Mouse (Mus musculus) midbrain, embryonic 14.5 days (tissue): ENCODE measurements at regions not wholly inside any gene's neighbourhood (a gene's known extent, or its start where the extent isn't known, plus 50 kb on each side); places are given as distances from the start of the nearest gene placed in this dataset.
A peak's percentile ranks its signal among the peaks of the same experiment; 100 is the strongest.

ENCODE experiments used
- ATAC-seq: fragments of 200-750 bp; cut with Nextera tagmentation; 2 replicates; pipeline ENCODE4 v1.8.0; 2017; ENCODE audit warnings: moderate number of reproducible peaks, moderate library complexity; ENCODE audit not compliant: low FRiP score, low TSS enrichment
- DNase-seq: peaks from one replicate; pipeline ENCODE4 v3.0.0-alpha.2; 2015
- H3K27ac ChIP-seq: fragments of 300-500 bp; sonication (generic); replicated peaks from 2 replicates; pipeline ENCODE4 v1.5.1; 2014; ENCODE audit warnings: mild to moderate bottlenecking, low read depth, low read length, moderate library complexity
- H3K27me3 ChIP-seq: fragments of 300-500 bp; sonication (generic); 2 replicates; pipeline ENCODE4 v1.6.1; 2014; ENCODE audit warnings: low read length, control low read depth, mixed read lengths; ENCODE audit not compliant: control insufficient read depth, insufficient read depth
- H3K36me3 ChIP-seq: fragments of 300-500 bp; sonication (generic); 2 replicates; pipeline ENCODE4 v1.6.1; 2014; ENCODE audit warnings: low read length, control low read depth; ENCODE audit not compliant: control insufficient read depth, insufficient read depth
- H3K4me1 ChIP-seq: fragments of 300-500 bp; sonication (generic); 2 replicates; pipeline ENCODE4 v1.6.1; 2014; ENCODE audit warnings: mild to moderate bottlenecking, antibody characterized with exemption, low read length, control low read depth; ENCODE audit not compliant: control insufficient read depth, insufficient read depth
- H3K4me2 ChIP-seq: fragments of 300-500 bp; sonication (generic); 2 replicates; pipeline ENCODE4 v1.6.1; 2014; ENCODE audit warnings: mild to moderate bottlenecking, low read length, moderate library complexity
- H3K4me3 ChIP-seq: fragments of 300-500 bp; sonication (generic); replicated peaks from 2 replicates; pipeline ENCODE4 v1.5.1; 2014; ENCODE audit warnings: low read depth, low read length
- H3K9ac ChIP-seq: fragments of 300-500 bp; sonication (generic); replicated peaks from 2 replicates; pipeline ENCODE4 v1.6.1; 2014; ENCODE audit warnings: mild to moderate bottlenecking, low read length, moderate library complexity
- H3K9me3 ChIP-seq: fragments of 300-500 bp; sonication (generic); 2 replicates; pipeline ENCODE4 v1.6.1; 2016; ENCODE audit warnings: low read length, control low read depth, mixed read lengths; ENCODE audit not compliant: control insufficient read depth
- WGBS: fragments of 180-500 bp; shearing (Covaris S2); extraction: QIAGEN DNeasy Blood & Tissue Kit; methylation state at CpG from one replicate; pipeline ENCODE4 v1.1.7; 2014; 5-methylcytosine and 5-hydroxymethylcytosine counted together

- no peaks in the 10 kb centered on the region for H3K9me3 ChIP-seq
- no peak for ATAC-seq
- no peak overlapping the region for H3K4me2 ChIP-seq
- no peaks in the 10 kb centered on the region for H3K4me1 ChIP-seq
- H3K4me3 ChIP-seq: no peak overlapping the region
- H3K36me3 ChIP-seq: no peaks in the 10 kb centered on the region
- no peaks in the 10 kb centered on the region for H3K27me3 ChIP-seq
- WGBS: 78% methylated on average over 3 of the region's 3 CpGs
- no peak overlapping the region for H3K27ac ChIP-seq
- DNase-seq: no peak
- H3K9ac ChIP-seq: no peak overlapping the region
Observed at GRCm38 (mm10) chr7:72589241-72589668, 282.8 kb upstream of the Mctp2 start.

GRCm38 (mm10) chr7:72590351-72591115 is 284.1 kb upstream of the Mctp2 start:
- H3K4me3 ChIP-seq: no peak overlapping the region
- no peak overlapping the region for H3K9ac ChIP-seq
- H3K27me3 ChIP-seq: no peaks in the 10 kb centered on the region
- H3K9me3 ChIP-seq: no peaks in the 10 kb centered on the region
- no peaks in the 10 kb centered on the region for H3K4me1 ChIP-seq
- ATAC-seq (no peak), DNase-seq (peak; percentile 31)
- H3K4me2 ChIP-seq: no peak overlapping the region
- H3K27ac ChIP-seq: no peak overlapping the region
- WGBS: 70% methylated on average over 4 of the region's 4 CpGs
- H3K36me3 ChIP-seq: no peaks in the 10 kb centered on the region

GRCm38 (mm10) chr7:72592110-72592509 is 285.7 kb upstream of the Mctp2 start:
- no peak for ATAC-seq
- no peak overlapping the region for H3K4me2 ChIP-seq
- DNase-seq: peak; percentile 32
- H3K4me3 ChIP-seq: no peak overlapping the region
- no peaks in the 10 kb centered on the region for H3K4me1 ChIP-seq
- no peaks in the 10 kb centered on the region for H3K27me3 ChIP-seq
- no peak overlapping the region for H3K9ac ChIP-seq
- H3K27ac ChIP-seq: no peak overlapping the region
- WGBS: 70% methylated on average over 6 of the region's 6 CpGs
- H3K9me3 ChIP-seq: no peaks in the 10 kb centered on the region
- H3K36me3 ChIP-seq: no peaks in the 10 kb centered on the region

- H3K9ac ChIP-seq: no peak overlapping the region
- no peaks in the 10 kb centered on the region for H3K27me3 ChIP-seq
- H3K27ac ChIP-seq: no peak overlapping the region
- ATAC-seq (no peak), DNase-seq (no peak)
- H3K4me2 ChIP-seq: no peak overlapping the region
- no peaks in the 10 kb centered on the region for H3K9me3 ChIP-seq
- H3K4me3 ChIP-seq: no peak overlapping the region
- WGBS: 76% methylated on average over 3 of the region's 3 CpGs
- H3K36me3 ChIP-seq: no peaks in the 10 kb centered on the region
- H3K4me1 ChIP-seq: no peaks in the 10 kb centered on the region
Observed at GRCm38 (mm10) chr7:72592649-72593048, 286.2 kb upstream of the Mctp2 start.

- peak; percentile 34 for DNase-seq
Observed at GRCm38 (mm10) chr7:72593259-72593658, 286.9 kb upstream of the Mctp2 start.

GRCm38 (mm10) chr7:72594741-72595140 is 288.3 kb upstream of the Mctp2 start:
- 95% methylated on average over 1 of the region's 1 CpGs for WGBS
- H3K36me3 ChIP-seq: no peaks in the 10 kb centered on the region
- DNase-seq: no peak

More at GRCm38 (mm10) chr7:72593259-72593658, 286.9 kb upstream of the Mctp2 start:
- no peak for ATAC-seq
- WGBS: 88% methylated on average over 1 of the region's 1 CpGs
- no peak overlapping the region for H3K27ac ChIP-seq
- H3K4me1 ChIP-seq: no peaks in the 10 kb centered on the region
- no peak overlapping the region for H3K9ac ChIP-seq
- H3K36me3 ChIP-seq: no peaks in the 10 kb centered on the region
- no peaks in the 10 kb centered on the region for H3K9me3 ChIP-seq
- no peaks in the 10 kb centered on the region for H3K27me3 ChIP-seq
- no peak overlapping the region for H3K4me2 ChIP-seq
- H3K4me3 ChIP-seq: no peak overlapping the region

GRCm38 (mm10) chr7:72596985-72597384 is 290.6 kb upstream of the Mctp2 start:
- ATAC-seq (no peak), DNase-seq (no peak)
- Histone ChIP-seq H3K4me1 (no peaks in the 10 kb centered on the region), H3K27ac (no peak overlapping the region), H3K9ac (no peak overlapping the region), H3K36me3 (no peaks in the 10 kb centered on the region), H3K27me3 (no peaks in the 10 kb centered on the region), H3K4me3 (no peak overlapping the region), H3K4me2 (no peak overlapping the region), H3K9me3 (no peaks in the 10 kb centered on the region)

More at GRCm38 (mm10) chr7:72594741-72595140, 288.3 kb upstream of the Mctp2 start:
- H3K9ac ChIP-seq: no peak overlapping the region
- ATAC-seq: no peak
- no peaks in the 10 kb centered on the region for H3K27me3 ChIP-seq
- H3K4me2 ChIP-seq: no peak overlapping the region
- no peak overlapping the region for H3K27ac ChIP-seq
- no peaks in the 10 kb centered on the region for H3K4me1 ChIP-seq
- H3K9me3 ChIP-seq: no peaks in the 10 kb centered on the region
- H3K4me3 ChIP-seq: no peak overlapping the region

- DNase-seq (peak; percentile 81), ATAC-seq (peak; percentile 74)
- WGBS: 52% methylated on average over 8 of the region's 8 CpGs
- H3K36me3 ChIP-seq: no peaks in the 10 kb centered on the region
- H3K9me3 ChIP-seq: no peaks in the 10 kb centered on the region
- H3K27me3 ChIP-seq: no peaks in the 10 kb centered on the region
- peak overlapping the region; percentile 56 for H3K27ac ChIP-seq
- no peak overlapping the region for H3K9ac ChIP-seq
- no peak overlapping the region for H3K4me3 ChIP-seq
- no peak overlapping the region for H3K4me2 ChIP-seq
- H3K4me1 ChIP-seq: no peaks in the 10 kb centered on the region
Observed at GRCm38 (mm10) chr7:72601933-72602332, 295.5 kb upstream of the Mctp2 start.

GRCm38 (mm10) chr7:72609791-72610190 is 303.4 kb upstream of the Mctp2 start:
- ATAC-seq: no peak
- Histone ChIP-seq H3K36me3 (no peaks in the 10 kb centered on the region), H3K4me1 (no peaks in the 10 kb centered on the region), H3K4me3 (no peak overlapping the region), H3K27me3 (no peaks in the 10 kb centered on the region), H3K4me2 (no peak overlapping the region), H3K27ac (no peak overlapping the region), H3K9ac (no peak overlapping the region), H3K9me3 (no peaks in the 10 kb centered on the region)
- WGBS: 94% methylated on average over 3 of the region's 3 CpGs
- no peak for DNase-seq
